Mouse (Mus musculus) intestine, embryonic 15.5 days (tissue): ENCODE data around the gene Anxa11. TPM values are rescaled to one million over a fixed set of nuclear protein-coding genes. Genes with fewer than 3 reads are reported as not detected.
"Not testable (repeated sequence)": the region's sequence is repeated elsewhere in the genome, so short reads cannot be mapped to it uniquely, and the experiment has no call there.

Experiments used
- ATAC-seq: fragments of 200-750 bp; cut with Nextera tagmentation; 2 replicates; pipeline ENCODE4 v1.8.0; 2017; ENCODE audit warnings: moderate TSS enrichment, moderate library complexity
- H3K27ac ChIP-seq: fragments of 300-500 bp; sonication (generic); 2 replicates; pipeline ENCODE4 v1.5.1; 2015; ENCODE audit warnings: mild to moderate bottlenecking, inconsistent platforms
- H3K27me3 ChIP-seq: fragments of 300-500 bp; sonication (generic); replicated peaks from 2 replicates; pipeline ENCODE4 v1.6.1; 2015; ENCODE audit warnings: inconsistent platforms
- H3K36me3 ChIP-seq: fragments of 300-500 bp; sonication (generic); 2 replicates; pipeline ENCODE4 v1.6.1; 2015; ENCODE audit warnings: inconsistent platforms
- H3K4me1 ChIP-seq: fragments of 300-500 bp; sonication (generic); replicated peaks from 2 replicates; pipeline ENCODE4 v1.6.1; 2015; ENCODE audit warnings: inconsistent platforms
- H3K4me2 ChIP-seq: fragments of 300-500 bp; sonication (generic); replicated peaks from 2 replicates; pipeline ENCODE4 v1.6.1; 2015; ENCODE audit warnings: mild to moderate bottlenecking, inconsistent platforms
- H3K4me3 ChIP-seq: fragments of 300-500 bp; sonication (generic); replicated peaks from 2 replicates; pipeline ENCODE4 v1.5.1; 2015; ENCODE audit warnings: inconsistent platforms
- H3K9ac ChIP-seq: fragments of 300-500 bp; sonication (generic); 2 replicates; pipeline ENCODE4 v1.6.1; 2015; ENCODE audit warnings: inconsistent platforms
- H3K9me3 ChIP-seq: fragments of 300-500 bp; sonication (generic); 2 replicates; pipeline ENCODE4 v1.6.1; 2016; ENCODE audit warnings: inconsistent platforms
- WGBS: fragments of 180-500 bp; shearing (Covaris S2); methylation state at CpG from one replicate; pipeline ENCODE4 v1.1.7; 2015; 5-methylcytosine and 5-hydroxymethylcytosine counted together
- polyA plus RNA-seq: library from polyadenylated mRNA; unstranded; fragments of >200 nt; fragmentation: Nextera tagmentation; extraction: Ambion mirVana; gene quantifications from 2 replicates; pipeline ENCODE4 v1.2.1, GENCODE M21; 2015

Anxa11 gene
- polyA plus RNA-seq: 71.5 and 72.2 TPM in 2 replicates

GRCm38 (mm10) chr14:25841991-25842687 is at the start of gene Anxa11:
Anxa11 (plus strand) TSS chr14:25842156.
- Histone ChIP-seq H3K27me3 (no peaks in the 10 kb centered on the region), H3K27ac (peak within 1 kb of the TSS; percentile 95), H3K4me1 (peaks cover 16% of the 10 kb centered on the region), H3K4me3 (peak within 1 kb of the TSS; percentile 75), H3K9me3 (no peaks in the 10 kb centered on the region), H3K9ac (peak within 1 kb of the TSS; percentile 76), H3K36me3 (no peaks in the 10 kb centered on the region), H3K4me2 (peak within 1 kb of the TSS; percentile 90)
- under 1% methylated on average over 54 of the region's 54 CpGs for WGBS
- peak; percentile 88 for ATAC-seq

GRCm38 (mm10) chr14:25794331-25794730 is 47.6 kb upstream of the Anxa11 start:
- H3K27me3 ChIP-seq: no peaks in the 10 kb centered on the region
- H3K27ac ChIP-seq: no peak overlapping the region
- ATAC-seq: no peak
- H3K4me1 ChIP-seq: peaks cover 3% of the 10 kb centered on the region; the same call in 1 of the 2 replicates
- H3K4me3 ChIP-seq: no peak overlapping the region
- H3K4me2 ChIP-seq: no peak overlapping the region
- H3K9ac ChIP-seq: no peak overlapping the region
- no peaks in the 10 kb centered on the region for H3K9me3 ChIP-seq
- WGBS: 85% methylated on average over 2 of the region's 2 CpGs
- no peaks in the 10 kb centered on the region for H3K36me3 ChIP-seq

GRCm38 (mm10) chr14:25795067-25795466 is 46.9 kb upstream of the Anxa11 start:
- no peaks in the 10 kb centered on the region for H3K27me3 ChIP-seq
- WGBS: 54% methylated on average over 6 of the region's 6 CpGs
- no peak overlapping the region for H3K4me2 ChIP-seq
- no peak overlapping the region for H3K9ac ChIP-seq
- ATAC-seq: no peak
- H3K27ac ChIP-seq: peak overlapping the region; percentile 6
- no peak overlapping the region for H3K4me3 ChIP-seq
- no peaks in the 10 kb centered on the region for H3K36me3 ChIP-seq
- H3K9me3 ChIP-seq: no peaks in the 10 kb centered on the region
- H3K4me1 ChIP-seq: peaks cover 3% of the 10 kb centered on the region; the same call in 1 of the 2 replicates

GRCm38 (mm10) chr14:25795561-25796174 is 46.3 kb upstream of the Anxa11 start:
- Histone ChIP-seq H3K9ac (no peak overlapping the region), H3K4me3 (no peak overlapping the region), H3K4me1 (peaks cover 3% of the 10 kb centered on the region; the same call in 1 of the 2 replicates), H3K27ac (peak overlapping the region; percentile 7), H3K4me2 (0 out of 2 replicates have a peak overlapping the region, but pooled peaks have one; percentile 11), H3K36me3 (no peaks in the 10 kb centered on the region), H3K27me3 (no peaks in the 10 kb centered on the region), H3K9me3 (no peaks in the 10 kb centered on the region)
- ATAC-seq: peak; percentile 76
- 21% methylated on average over 10 of the region's 10 CpGs for WGBS

GRCm38 (mm10) chr14:25796619-25797018 is 45.3 kb upstream of the Anxa11 start:
- no peaks in the 10 kb centered on the region for H3K9me3 ChIP-seq
- H3K4me1 ChIP-seq: peaks cover 3% of the 10 kb centered on the region; the same call in 1 of the 2 replicates
- H3K4me2 ChIP-seq: no peak overlapping the region
- no peaks in the 10 kb centered on the region for H3K27me3 ChIP-seq
- no peaks in the 10 kb centered on the region for H3K36me3 ChIP-seq
- no peak overlapping the region for H3K9ac ChIP-seq
- WGBS: 76% methylated on average over 7 of the region's 7 CpGs
- no peak overlapping the region for H3K27ac ChIP-seq
- no peak for ATAC-seq
- no peak overlapping the region for H3K4me3 ChIP-seq

- 0 out of 2 replicates have a peak overlapping the region, but pooled peaks have one; percentile 23 for H3K27ac ChIP-seq
These were observed 41.6 kb upstream of the Anxa11 start for GRCm38 (mm10) chr14:25800166-25800960.

GRCm38 (mm10) chr14:25802511-25802910 is 39.4 kb upstream of the Anxa11 start:
- Histone ChIP-seq H3K9me3 (no peaks in the 10 kb centered on the region), H3K36me3 (no peaks in the 10 kb centered on the region), H3K9ac (no peak overlapping the region), H3K27me3 (no peaks in the 10 kb centered on the region), H3K4me2 (no peak overlapping the region), H3K4me3 (no peak overlapping the region), H3K27ac (0 out of 2 replicates have a peak overlapping the region, but pooled peaks have one; percentile 17), H3K4me1 (peaks cover 8% of the 10 kb centered on the region; the same call in 1 of the 2 replicates)
- no peak for ATAC-seq

More at GRCm38 (mm10) chr14:25800166-25800960, 41.6 kb upstream of the Anxa11 start:
- H3K4me3 ChIP-seq: no peak overlapping the region
- H3K36me3 ChIP-seq: no peaks in the 10 kb centered on the region
- no peaks in the 10 kb centered on the region for H3K9me3 ChIP-seq
- H3K4me2 ChIP-seq: peak overlapping the region; percentile 14; the same call in 1 of the 2 replicates
- no peaks in the 10 kb centered on the region for H3K27me3 ChIP-seq
- peak; percentile 78 for ATAC-seq
- peaks cover 8% of the 10 kb centered on the region; the same call in 1 of the 2 replicates for H3K4me1 ChIP-seq
- WGBS: 15% methylated on average over 19 of the region's 19 CpGs
- no peak overlapping the region for H3K9ac ChIP-seq

- 0 out of 2 replicates have a peak overlapping the region, but pooled peaks have one; percentile 17 for H3K27ac ChIP-seq
- 48% methylated on average over 3 of the region's 3 CpGs for WGBS
- no peak for ATAC-seq
These were observed 38.6 kb upstream of the Anxa11 start for GRCm38 (mm10) chr14:25803246-25803809.

GRCm38 (mm10) chr14:25805871-25806270 is 36.1 kb upstream of the Anxa11 start:
- Histone ChIP-seq H3K9me3 (no peaks in the 10 kb centered on the region), H3K9ac (no peak overlapping the region), H3K36me3 (no peaks in the 10 kb centered on the region), H3K27me3 (no peaks in the 10 kb centered on the region), H3K4me1 (0 out of 2 replicates have a peak, but pooled peaks cover 8% of the 10 kb centered on the region), H3K4me2 (no peak overlapping the region), H3K4me3 (no peak overlapping the region), H3K27ac (no peak overlapping the region)
- no peak for ATAC-seq
- WGBS: 60% methylated on average over 7 of the region's 7 CpGs

More at GRCm38 (mm10) chr14:25803246-25803809, 38.6 kb upstream of the Anxa11 start:
- no peak overlapping the region for H3K4me2 ChIP-seq
- H3K9ac ChIP-seq: no peak overlapping the region
- H3K36me3 ChIP-seq: no peaks in the 10 kb centered on the region
- no peaks in the 10 kb centered on the region for H3K27me3 ChIP-seq
- H3K4me1 ChIP-seq: peaks cover 8% of the 10 kb centered on the region; the same call in 1 of the 2 replicates
- H3K4me3 ChIP-seq: no peak overlapping the region
- no peaks in the 10 kb centered on the region for H3K9me3 ChIP-seq

GRCm38 (mm10) chr14:25806561-25806960 is 35.4 kb upstream of the Anxa11 start:
- Histone ChIP-seq H3K36me3 (no peaks in the 10 kb centered on the region), H3K4me1 (0 out of 2 replicates have a peak, but pooled peaks cover 8% of the 10 kb centered on the region), H3K4me2 (no peak overlapping the region), H3K4me3 (no peak overlapping the region), H3K27ac (no peak overlapping the region), H3K9ac (no peak overlapping the region), H3K9me3 (no peaks in the 10 kb centered on the region), H3K27me3 (no peaks in the 10 kb centered on the region)
- no peak for ATAC-seq
- 93% methylated on average over 7 of the region's 7 CpGs for WGBS

GRCm38 (mm10) chr14:25811026-25811425 is 30.9 kb upstream of the Anxa11 start:
- not testable (repeated sequence) for H3K4me1 ChIP-seq, H3K9me3 ChIP-seq, H3K27ac ChIP-seq, ATAC-seq, H3K27me3 ChIP-seq, H3K36me3 ChIP-seq, H3K4me2 ChIP-seq, H3K4me3 ChIP-seq, H3K9ac ChIP-seq
- 71% methylated on average over 1 of the region's 1 CpGs for WGBS
